Comparison of ENCODE assay signal across 10 mouse cellular contexts in genomic region chr13:47707961-47708609, GRCm38 (mm10).
A peak's percentile ranks its signal among the peaks of the same experiment; 100 is the strongest.
DNase-seq lines count a peak whose midpoint lies in the region; ATAC-seq lines count a peak whose summit lies in the region.
"Had no signal": no experiment of that assay in that cellular context is flagged by ENCODE, and none has a peak within 500 bp of the region (broad histone marks: within the 10 kb centered on the region; RNA-seq: fewer than 3 reads in every experiment).

No protein-coding gene starts in this region.

- H3K4me2 ChIP-seq in hindbrain, embryonic 16.5 days (ENCODE audit: low read length) = no peak overlapping the region
- H3K4me2 ChIP-seq: liver, embryonic 15.5 days; neural tube, embryonic 12.5 days had no signal

- no peak overlapping the region for H3K27ac ChIP-seq in hindbrain, embryonic 16.5 days (ENCODE audit: low read depth, low read length)
- H3K27ac ChIP-seq: liver, embryonic 15.5 days; neural tube, embryonic 12.5 days had no signal

- H3K9me3 ChIP-seq in hindbrain, embryonic 16.5 days (ENCODE audit: control insufficient read depth, low read length) = no peaks in the 10 kb centered on the region
- H3K9me3 ChIP-seq: liver, embryonic 15.5 days; neural tube, embryonic 12.5 days had no signal

- ATAC-seq in hindbrain, embryonic 16.5 days = peak; percentile 94
- ATAC-seq: intestine, embryonic 16.5 days had no signal

- intact Hi-C loops in left cerebral cortex, postnatal 25 days (cut with DNase I) = no loop called here

- WGBS in hindbrain, embryonic 16.5 days = 37% methylated on average over 18 of the region's 18 CpGs

- no peaks in the 10 kb centered on the region for H3K4me1 ChIP-seq in hindbrain, embryonic 16.5 days (ENCODE audit: control insufficient read depth, insufficient read depth, low read depth, low read length)
- H3K4me1 ChIP-seq: liver, embryonic 15.5 days; neural tube, embryonic 12.5 days had no signal

- no peak overlapping the region for H3K4me3 ChIP-seq in hindbrain, embryonic 16.5 days (ENCODE audit: low read length)
- H3K4me3 ChIP-seq: liver, embryonic 15.5 days; neural tube, embryonic 12.5 days had no signal

- H3K27me3 ChIP-seq in hindbrain, embryonic 16.5 days (replicated peaks; ENCODE audit: control insufficient read depth, insufficient read depth, low read length) = 0 out of 2 replicates have a peak, but pooled peaks cover 2% of the 10 kb centered on the region
- H3K27me3 ChIP-seq: liver, embryonic 15.5 days; neural tube, embryonic 12.5 days had no signal

- DNase-seq in brain, embryonic 18.5 days (ENCODE audit: low read depth, low spot score) = peak; percentile 42
- DNase-seq in cerebellum, adult 8-10 months = peak; percentile 7
- peak; percentile 16 to 58 for DNase-seq in left cerebral cortex, postnatal 25 days (ENCODE audit: low spot score in 2 of 2)
- DNase-seq in thymus, postnatal 4 days = no peak
- no peak for DNase-seq in MN1 (ENCODE audit: low spot score)
- no peak for DNase-seq in ovary, postnatal 36 days (ENCODE audit: low spot score)

- no peak overlapping the region for H3K9ac ChIP-seq in hindbrain, embryonic 16.5 days (ENCODE audit: low read depth, low read length)
- H3K9ac ChIP-seq: liver, embryonic 15.5 days; neural tube, embryonic 12.5 days had no signal

- H3K36me3 ChIP-seq in hindbrain, embryonic 16.5 days (ENCODE audit: control insufficient read depth, insufficient read depth, low read length) = no peaks in the 10 kb centered on the region
- H3K36me3 ChIP-seq: liver, embryonic 15.5 days; neural tube, embryonic 12.5 days had no signal

Comparison
In these comparisons a context has a peak if more than half of its experiments do, and no peak if none do; other contexts are left out.
1. DNase-seq: peak in brain, embryonic 18.5 days (single experiment), cerebellum, adult 8-10 months (single experiment) and left cerebral cortex, postnatal 25 days (2 of 2); none in thymus, postnatal 4 days (single experiment), MN1 (single experiment) and ovary, postnatal 36 days (single experiment).